Mouse (Mus musculus) lung, adult 2 months (tissue): ENCODE results near the gene Shkbp1.

Source experiments
- CTCF ChIP-seq: fragments of 200-500 bp; IDR thresholded peaks from 2 replicates; pipeline ENCODE4 v1.5.1; 2011; ENCODE audit warnings: mild to moderate bottlenecking, low read length, control low read depth; ENCODE audit not compliant: insufficient read depth
- POLR2A ChIP-seq: fragments of 200-500 bp; IDR thresholded peaks from 2 replicates; pipeline ENCODE4 v1.6.1; 2011; ENCODE audit warnings: low read depth, mild to moderate bottlenecking, control low read depth, low read length, borderline replicate concordance; ENCODE audit errors: extremely low read depth

DNA sequence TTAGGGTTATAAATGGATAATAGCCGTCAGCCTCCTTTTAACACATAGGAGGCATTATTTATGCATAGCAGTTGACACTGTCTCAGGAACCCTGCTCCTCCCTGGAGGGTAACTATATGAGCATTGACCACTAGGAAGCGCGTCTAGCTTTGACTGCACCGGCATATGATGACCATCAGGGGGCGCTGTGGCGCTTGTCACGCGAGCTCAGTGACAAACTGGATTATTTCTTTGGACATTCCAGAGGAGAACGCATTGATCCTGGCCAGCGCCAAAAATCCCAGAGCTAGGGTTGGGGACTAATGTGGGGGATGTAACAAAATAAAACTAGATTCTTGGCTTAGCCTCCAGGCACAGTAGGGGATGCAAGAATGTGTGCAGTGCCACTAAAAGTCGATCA is 53.6 kb downstream of the Shkbp1 start:
- TF ChIP-seq POLR2A (no peak), CTCF (peak; percentile 98)
